Mouse (Mus musculus): ENCODE measurements at regions not wholly inside any gene's neighbourhood (a gene's known extent, or its start where the extent isn't known, plus 50 kb on each side); places are given as distances from the start of the nearest gene placed in this dataset.
A peak's percentile ranks its signal among the peaks of the same experiment; 100 is the strongest.

GRCm38 (mm10) chr11:111945806-111946205 is 836.2 kb upstream of the Sox9 start:
- Histone ChIP-seq H3K9me3 (ENCODE audit: control insufficient read depth, low read length) (no peaks in the 10 kb centered on the region), H3K27ac (ENCODE audit: low read length) (no peak overlapping the region)
- no peak for ATAC-seq (ENCODE audit: low read depth)

DNA sequence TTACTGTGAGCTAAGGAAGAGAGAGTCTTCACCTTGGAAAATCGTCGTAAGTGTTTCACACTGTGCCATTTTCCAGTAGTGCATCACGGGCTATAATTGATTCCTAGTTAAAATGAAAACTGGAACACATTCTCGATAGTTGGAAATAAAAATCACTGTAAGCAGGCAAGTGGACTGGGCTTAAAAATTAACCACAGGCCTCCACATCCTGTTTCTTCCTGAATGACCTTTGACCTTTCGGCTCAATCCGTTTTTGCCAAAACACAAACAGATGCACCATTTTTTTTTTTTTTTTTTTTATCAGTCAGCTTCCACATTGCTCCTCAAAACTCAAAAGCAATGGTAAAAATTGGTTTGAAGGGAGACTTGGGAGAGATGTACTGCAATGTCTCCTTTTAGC is 834.4 kb upstream of the Sox9 start:
- no peaks in the 10 kb centered on the region for H3K9me3 ChIP-seq (ENCODE audit: control insufficient read depth, low read length)
- H3K27me3 ChIP-seq (ENCODE audit: control insufficient read depth, insufficient read depth, low read depth, low read length) = no peaks in the 10 kb centered on the region
- 82% methylated on average over 6 of the region's 6 CpGs for WGBS
- no peak overlapping the region for H3K9ac ChIP-seq (ENCODE audit: low read length)
- H3K4me1 ChIP-seq (replicated peaks; ENCODE audit: control insufficient read depth, insufficient read depth, low read length) = peaks cover 9% of the 10 kb centered on the region
- H3K27ac ChIP-seq (ENCODE audit: low read length) = no peak overlapping the region
- no peak overlapping the region for H3K4me3 ChIP-seq (ENCODE audit: low read length)
- no peaks in the 10 kb centered on the region for H3K36me3 ChIP-seq (ENCODE audit: control insufficient read depth, insufficient read depth, low read length)
- H3K4me2 ChIP-seq (ENCODE audit: low read depth, low read length) = no peak overlapping the region
- no peak for ATAC-seq (ENCODE audit: low read depth)

More at GRCm38 (mm10) chr11:111945806-111946205, 836.2 kb upstream of the Sox9 start:
- Histone ChIP-seq H3K4me2 (ENCODE audit: low read depth, low read length) (no peak overlapping the region), H3K27me3 (ENCODE audit: control insufficient read depth, insufficient read depth, low read depth, low read length) (no peaks in the 10 kb centered on the region), H3K4me1 (replicated peaks; ENCODE audit: control insufficient read depth, insufficient read depth, low read length) (peaks cover 9% of the 10 kb centered on the region), H3K9ac (ENCODE audit: low read length) (no peak overlapping the region), H3K4me3 (ENCODE audit: low read length) (no peak overlapping the region), H3K36me3 (ENCODE audit: control insufficient read depth, insufficient read depth, low read length) (no peaks in the 10 kb centered on the region)

DNA sequence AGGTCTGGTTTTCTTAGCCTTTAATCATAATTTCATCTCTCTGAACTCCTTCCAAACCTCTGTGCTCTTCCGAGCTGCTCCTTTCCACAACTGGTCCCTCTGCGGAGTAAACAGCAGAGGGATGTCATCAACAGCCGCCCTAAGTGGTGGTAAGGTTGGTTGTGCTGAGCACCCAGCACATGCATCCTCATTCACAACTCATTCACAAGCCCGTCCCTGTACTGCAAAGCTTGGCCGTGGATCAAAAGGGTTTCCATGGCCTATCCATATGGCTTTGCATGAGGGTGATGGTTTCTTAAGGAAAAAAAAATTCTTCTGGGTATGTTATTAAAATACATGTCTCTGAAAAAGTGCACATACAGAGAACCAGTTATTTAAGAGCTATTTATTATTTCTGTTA is 828.6 kb upstream of the Sox9 start:
- Histone ChIP-seq H3K9me3 (ENCODE audit: control insufficient read depth, low read length) (peaks cover 3% of the 10 kb centered on the region; the same call in 1 of the 2 replicates), H3K4me3 (ENCODE audit: low read length) (no peak overlapping the region), H3K4me2 (ENCODE audit: low read depth, low read length) (no peak overlapping the region), H3K27me3 (ENCODE audit: control insufficient read depth, insufficient read depth, low read depth, low read length) (no peaks in the 10 kb centered on the region), H3K9ac (ENCODE audit: low read length) (no peak overlapping the region), H3K36me3 (ENCODE audit: control insufficient read depth, insufficient read depth, low read length) (no peaks in the 10 kb centered on the region), H3K27ac (ENCODE audit: low read length) (no peak overlapping the region), H3K4me1 (replicated peaks; ENCODE audit: control insufficient read depth, insufficient read depth, low read length) (no peaks in the 10 kb centered on the region)
- peak; percentile 67 for ATAC-seq (ENCODE audit: low read depth)
- WGBS = 49% methylated on average over 5 of the region's 5 CpGs

GRCm38 (mm10) chr11:111957721-111958287 is 824.2 kb upstream of the Sox9 start:
- no peak overlapping the region for H3K4me3 ChIP-seq (ENCODE audit: low read length)
- no peak overlapping the region for H3K27ac ChIP-seq (ENCODE audit: low read length)
- no peaks in the 10 kb centered on the region for H3K36me3 ChIP-seq (ENCODE audit: control insufficient read depth, insufficient read depth, low read length)
- H3K27me3 ChIP-seq (ENCODE audit: control insufficient read depth, insufficient read depth, low read depth, low read length) = no peaks in the 10 kb centered on the region
- WGBS = 57% methylated on average over 5 of the region's 5 CpGs
- H3K9me3 ChIP-seq (ENCODE audit: control insufficient read depth, low read length) = peaks cover 3% of the 10 kb centered on the region; the same call in 1 of the 2 replicates
- H3K4me1 ChIP-seq (replicated peaks; ENCODE audit: control insufficient read depth, insufficient read depth, low read length) = no peaks in the 10 kb centered on the region
- peak; percentile 31; the same call in 1 of the 2 replicates for ATAC-seq (ENCODE audit: low read depth)
- H3K9ac ChIP-seq (ENCODE audit: low read length) = no peak overlapping the region
- H3K4me2 ChIP-seq (ENCODE audit: low read depth, low read length) = no peak overlapping the region

- Histone ChIP-seq H3K9ac (ENCODE audit: low read length) (no peak overlapping the region), H3K27me3 (ENCODE audit: control insufficient read depth, insufficient read depth, low read depth, low read length) (no peaks in the 10 kb centered on the region), H3K4me2 (ENCODE audit: low read depth, low read length) (no peak overlapping the region), H3K9me3 (ENCODE audit: control insufficient read depth, low read length) (peaks cover 3% of the 10 kb centered on the region; the same call in 1 of the 2 replicates), H3K4me1 (replicated peaks; ENCODE audit: control insufficient read depth, insufficient read depth, low read length) (no peaks in the 10 kb centered on the region), H3K4me3 (ENCODE audit: low read length) (no peak overlapping the region), H3K36me3 (ENCODE audit: control insufficient read depth, insufficient read depth, low read length) (no peaks in the 10 kb centered on the region), H3K27ac (ENCODE audit: low read length) (no peak overlapping the region)
- 51% methylated on average over 10 of the region's 10 CpGs for WGBS
- no peak for ATAC-seq (ENCODE audit: low read depth)
Measured at GRCm38 (mm10) chr11:111961047-111961837, 820.8 kb upstream of the Sox9 start.

GRCm38 (mm10) chr11:111961846-111962245 is 820.2 kb upstream of the Sox9 start:
- no peak overlapping the region for H3K4me3 ChIP-seq (ENCODE audit: low read length)
- no peaks in the 10 kb centered on the region for H3K27me3 ChIP-seq (ENCODE audit: control insufficient read depth, insufficient read depth, low read depth, low read length)
- H3K36me3 ChIP-seq (ENCODE audit: control insufficient read depth, insufficient read depth, low read length) = no peaks in the 10 kb centered on the region
- H3K27ac ChIP-seq (ENCODE audit: low read length) = no peak overlapping the region
- peaks cover 3% of the 10 kb centered on the region; the same call in 1 of the 2 replicates for H3K9me3 ChIP-seq (ENCODE audit: control insufficient read depth, low read length)
- H3K4me2 ChIP-seq (ENCODE audit: low read depth, low read length) = no peak overlapping the region
- 51% methylated on average over 2 of the region's 2 CpGs for WGBS
- H3K9ac ChIP-seq (ENCODE audit: low read length) = no peak overlapping the region
- no peak for ATAC-seq (ENCODE audit: low read depth)
- no peaks in the 10 kb centered on the region for H3K4me1 ChIP-seq (replicated peaks; ENCODE audit: control insufficient read depth, insufficient read depth, low read length)

GRCm38 (mm10) chr11:111964066-111964465 is 818.0 kb upstream of the Sox9 start:
- no peak overlapping the region for H3K27ac ChIP-seq (ENCODE audit: low read length)
- ATAC-seq (ENCODE audit: low read depth) = no peak
- no peak overlapping the region for H3K9ac ChIP-seq (ENCODE audit: low read length)
- no peak overlapping the region for H3K4me2 ChIP-seq (ENCODE audit: low read depth, low read length)
- H3K36me3 ChIP-seq (ENCODE audit: control insufficient read depth, insufficient read depth, low read length) = no peaks in the 10 kb centered on the region
- H3K4me1 ChIP-seq (replicated peaks; ENCODE audit: control insufficient read depth, insufficient read depth, low read length) = no peaks in the 10 kb centered on the region
- H3K27me3 ChIP-seq (ENCODE audit: control insufficient read depth, insufficient read depth, low read depth, low read length) = no peaks in the 10 kb centered on the region
- 83% methylated on average over 6 of the region's 6 CpGs for WGBS
- no peak overlapping the region for H3K4me3 ChIP-seq (ENCODE audit: low read length)
- no peaks in the 10 kb centered on the region for H3K9me3 ChIP-seq (ENCODE audit: control insufficient read depth, low read length)

DNA sequence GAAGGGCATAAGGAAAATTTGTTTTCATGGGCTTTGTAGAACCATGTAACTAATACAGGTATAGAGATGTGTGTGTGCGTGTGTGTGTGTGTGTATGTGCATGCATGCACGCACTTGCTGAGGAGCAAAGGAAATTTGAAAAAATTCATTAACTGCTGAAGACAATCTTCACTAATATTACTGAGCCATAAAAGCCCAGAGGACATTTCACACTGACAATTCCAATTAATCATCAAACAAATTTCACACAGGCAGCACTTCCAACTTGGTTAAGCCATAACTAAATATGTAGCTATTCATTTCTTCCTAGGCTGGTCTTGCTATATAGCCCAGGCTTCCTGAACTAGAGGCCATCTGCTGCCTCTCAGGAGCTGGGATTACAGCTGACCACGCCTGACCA is 815.6 kb upstream of the Sox9 start:
- Histone ChIP-seq H3K4me2 (ENCODE audit: low read depth, low read length) (no peak overlapping the region), H3K27ac (ENCODE audit: low read length) (no peak overlapping the region), H3K9me3 (ENCODE audit: control insufficient read depth, low read length) (no peaks in the 10 kb centered on the region), H3K36me3 (ENCODE audit: control insufficient read depth, insufficient read depth, low read length) (no peaks in the 10 kb centered on the region), H3K27me3 (ENCODE audit: control insufficient read depth, insufficient read depth, low read depth, low read length) (no peaks in the 10 kb centered on the region), H3K4me3 (ENCODE audit: low read length) (no peak overlapping the region), H3K9ac (ENCODE audit: low read length) (no peak overlapping the region), H3K4me1 (replicated peaks; ENCODE audit: control insufficient read depth, insufficient read depth, low read length) (no peaks in the 10 kb centered on the region)
- ATAC-seq (ENCODE audit: low read depth) = no peak
- WGBS = 92% methylated on average over 3 of the region's 3 CpGs

- no peaks in the 10 kb centered on the region for H3K36me3 ChIP-seq (ENCODE audit: control insufficient read depth, insufficient read depth, low read length)
- H3K27ac ChIP-seq (ENCODE audit: low read length) = no peak overlapping the region
- 9% methylated on average over 4 of the region's 4 CpGs for WGBS
- H3K27me3 ChIP-seq (ENCODE audit: control insufficient read depth, insufficient read depth, low read depth, low read length) = no peaks in the 10 kb centered on the region
- no peak overlapping the region for H3K4me3 ChIP-seq (ENCODE audit: low read length)
- H3K9me3 ChIP-seq (ENCODE audit: control insufficient read depth, low read length) = no peaks in the 10 kb centered on the region
- no peak overlapping the region for H3K4me2 ChIP-seq (ENCODE audit: low read depth, low read length)
- ATAC-seq (ENCODE audit: low read depth) = peak; percentile 51; the same call in 1 of the 2 replicates
- H3K9ac ChIP-seq (ENCODE audit: low read length) = no peak overlapping the region
- H3K4me1 ChIP-seq (replicated peaks; ENCODE audit: control insufficient read depth, insufficient read depth, low read length) = no peaks in the 10 kb centered on the region
Measured at GRCm38 (mm10) chr11:111971001-111971400, 811.0 kb upstream of the Sox9 start.
